Mouse (Mus musculus): ENCODE results near the gene Gm973.

DNA sequence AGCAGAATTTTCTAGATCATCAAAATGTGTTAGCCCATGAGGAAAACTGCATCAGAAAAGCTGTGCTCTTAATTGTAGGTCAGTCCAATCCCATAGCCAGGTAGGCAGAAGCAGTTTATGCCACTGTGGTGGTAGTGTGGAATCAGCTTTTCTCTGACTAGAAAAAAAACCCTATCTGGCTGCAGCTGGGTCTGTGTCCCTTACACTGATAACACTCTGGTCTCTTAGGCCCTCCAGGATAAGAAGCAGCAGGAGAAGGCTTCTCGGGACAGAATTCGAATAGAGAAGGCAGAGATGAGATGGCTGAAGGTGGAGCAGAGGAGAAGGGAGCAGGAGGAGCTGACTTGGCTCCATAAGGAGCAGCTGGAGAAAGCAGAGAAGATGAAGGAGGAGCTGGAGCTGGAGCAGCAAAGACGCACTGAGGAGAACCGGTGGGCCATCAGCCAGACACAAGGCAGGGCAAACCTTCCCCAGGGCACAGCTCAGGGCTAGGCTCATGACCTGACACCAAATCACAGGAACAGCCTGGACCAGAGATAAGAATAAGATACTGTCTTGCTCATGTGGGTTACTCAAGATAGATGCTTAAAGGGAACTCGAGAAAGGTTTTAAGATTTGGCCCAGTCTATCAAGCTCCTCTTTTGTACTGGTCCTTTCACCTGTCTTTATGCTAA lies 116.1 kb downstream of the Gm973 start:
- TF ChIP-seq CTCF (IDR thresholded peaks at IDR 0.05; ENCODE audit: low read depth, low read length) (no peak), POLR2A (IDR thresholded peaks at IDR 0.05; ENCODE audit: borderline replicate concordance, low read depth, low read length) (no peak)

Measured in bone marrow macrophage, adult 2 months (primary cell).